Mouse (Mus musculus) thymus, adult 2 months (tissue): ENCODE results near the gene 4930455H04Rik.

Source experiments
- CTCF ChIP-seq: fragments of 200-500 bp; IDR thresholded peaks from 2 replicates; pipeline ENCODE4 v1.5.1; 2012; ENCODE audit warnings: mild to moderate bottlenecking, control low read depth, low read length, moderate library complexity, borderline replicate concordance; ENCODE audit not compliant: control insufficient read depth, poor library complexity, insufficient read depth; ENCODE audit errors: extremely low read depth
- POLR2A ChIP-seq: fragments of 200-500 bp; IDR thresholded peaks from 2 replicates; pipeline ENCODE4 v1.6.1; 2012; ENCODE audit warnings: mild to moderate bottlenecking, low read length, control low read depth, moderate library complexity; ENCODE audit not compliant: control insufficient read depth, poor library complexity, insufficient read depth; ENCODE audit errors: extremely low read depth

DNA sequence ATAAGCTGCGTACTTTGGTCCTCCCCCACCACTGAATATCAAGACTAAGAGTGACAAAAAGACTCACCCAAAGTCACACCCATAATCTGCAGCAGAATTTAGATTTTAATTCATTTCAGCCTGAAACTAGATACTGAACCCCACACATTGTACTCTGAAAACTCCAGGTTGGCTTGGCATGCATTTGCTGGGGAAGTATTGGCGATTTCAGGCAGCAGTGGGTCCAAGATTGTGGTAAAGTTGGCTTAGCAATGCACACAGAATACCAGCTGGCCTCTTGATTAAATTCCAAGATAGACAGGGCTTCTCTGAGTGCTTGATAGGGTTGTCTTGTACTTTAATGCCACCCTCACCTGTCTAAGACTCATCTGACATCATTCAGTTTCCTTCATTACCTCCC, 24.9 kb downstream of the 4930455H04Rik start:
- TF ChIP-seq CTCF (no peak), POLR2A (no peak)
